Mouse (Mus musculus) embryonic facial prominence, embryonic 14.5 days (tissue): ENCODE measurements at regions not wholly inside any gene's neighbourhood (a gene's known extent, or its start where the extent isn't known, plus 50 kb on each side); places are given as distances from the start of the nearest gene placed in this dataset.

Experiments
- ATAC-seq: fragments of 200-750 bp; cut with Nextera tagmentation; 2 replicates; pipeline ENCODE4 v1.8.0; 2017; ENCODE audit warnings: low read depth, moderate number of reproducible peaks, moderate TSS enrichment
- DNase-seq: peaks from one replicate; pipeline ENCODE4 v3.0.0-alpha.2; 2015; ENCODE audit warnings: low spot score
- H3K27ac ChIP-seq: fragments of 300-500 bp; sonication (generic); replicated peaks from 2 replicates; pipeline ENCODE4 v1.5.1; 2014; ENCODE audit warnings: low read depth, mild to moderate bottlenecking, low read length, moderate library complexity
- H3K27me3 ChIP-seq: fragments of 300-500 bp; sonication (generic); replicated peaks from 2 replicates; pipeline ENCODE4 v1.6.1; 2014; ENCODE audit warnings: low read length; ENCODE audit not compliant: control insufficient read depth, insufficient read depth
- H3K36me3 ChIP-seq: fragments of 300-500 bp; sonication (generic); 2 replicates; pipeline ENCODE4 v1.6.1; 2014; ENCODE audit warnings: low read length, mixed read lengths; ENCODE audit not compliant: control insufficient read depth, insufficient read depth
- H3K4me1 ChIP-seq: fragments of 300-500 bp; sonication (generic); 2 replicates; pipeline ENCODE4 v1.6.1; 2014; ENCODE audit warnings: antibody characterized with exemption, low read length; ENCODE audit not compliant: control insufficient read depth, insufficient read depth
- H3K4me2 ChIP-seq: fragments of 300-500 bp; sonication (generic); 2 replicates; pipeline ENCODE4 v1.6.1; 2014; ENCODE audit warnings: low read depth, mild to moderate bottlenecking, low read length, moderate library complexity, mixed read lengths
- H3K4me3 ChIP-seq: fragments of 300-500 bp; sonication (generic); 2 replicates; pipeline ENCODE4 v1.5.1; 2014; ENCODE audit warnings: low read depth, mild to moderate bottlenecking, low read length
- H3K9ac ChIP-seq: fragments of 300-500 bp; sonication (generic); 2 replicates; pipeline ENCODE4 v1.6.1; 2014; ENCODE audit warnings: low read depth, mild to moderate bottlenecking, low read length, moderate library complexity, mixed read lengths
- H3K9me3 ChIP-seq: fragments of 300-500 bp; sonication (generic); 2 replicates; pipeline ENCODE4 v1.6.1; 2016; ENCODE audit warnings: low read length; ENCODE audit not compliant: control insufficient read depth
- WGBS: fragments of 180-500 bp; shearing (Covaris S2); extraction: QIAGEN DNeasy Blood & Tissue Kit; methylation state at CpG from one replicate; pipeline ENCODE4 v1.1.7; 2014; 5-methylcytosine and 5-hydroxymethylcytosine counted together

GRCm38 (mm10) chr10:72762964-72763363 lies 108.3 kb downstream of the Zwint start:
- Histone ChIP-seq H3K4me2 (no peak overlapping the region), H3K36me3 (no peaks in the 10 kb centered on the region), H3K27me3 (no peaks in the 10 kb centered on the region), H3K9me3 (no peaks in the 10 kb centered on the region), H3K9ac (no peak overlapping the region), H3K4me3 (no peak overlapping the region), H3K27ac (no peak overlapping the region), H3K4me1 (no peaks in the 10 kb centered on the region)
- ATAC-seq (no peak), DNase-seq (no peak)
- 49% methylated on average over 6 of the region's 6 CpGs for WGBS

- peak; percentile 10 for DNase-seq
- no peak overlapping the region for H3K4me2 ChIP-seq
- H3K9ac ChIP-seq, result no peak overlapping the region
- H3K4me3 ChIP-seq, result no peak overlapping the region
- H3K36me3 ChIP-seq, result no peaks in the 10 kb centered on the region
- 29% methylated on average over 3 of the region's 3 CpGs for WGBS
- no peak overlapping the region for H3K27ac ChIP-seq
- no peaks in the 10 kb centered on the region for H3K4me1 ChIP-seq
- H3K9me3 ChIP-seq, result no peaks in the 10 kb centered on the region
- H3K27me3 ChIP-seq, result no peaks in the 10 kb centered on the region
- ATAC-seq, result no peak
Observed at GRCm38 (mm10) chr10:72778356-72778755, 123.7 kb downstream of the Zwint start.

- H3K4me2 ChIP-seq, result no peak overlapping the region
- ATAC-seq, result no peak
- no peaks in the 10 kb centered on the region for H3K27me3 ChIP-seq
- H3K27ac ChIP-seq, result no peak overlapping the region
- DNase-seq, result peak; percentile 9
- H3K36me3 ChIP-seq, result no peaks in the 10 kb centered on the region
- H3K4me3 ChIP-seq, result no peak overlapping the region
- H3K4me1 ChIP-seq, result no peaks in the 10 kb centered on the region
- no peaks in the 10 kb centered on the region for H3K9me3 ChIP-seq
- WGBS, result 79% methylated on average over 8 of the region's 8 CpGs
- H3K9ac ChIP-seq, result no peak overlapping the region
Observed at GRCm38 (mm10) chr10:72811614-72812013, 157.0 kb downstream of the Zwint start.

DNA sequence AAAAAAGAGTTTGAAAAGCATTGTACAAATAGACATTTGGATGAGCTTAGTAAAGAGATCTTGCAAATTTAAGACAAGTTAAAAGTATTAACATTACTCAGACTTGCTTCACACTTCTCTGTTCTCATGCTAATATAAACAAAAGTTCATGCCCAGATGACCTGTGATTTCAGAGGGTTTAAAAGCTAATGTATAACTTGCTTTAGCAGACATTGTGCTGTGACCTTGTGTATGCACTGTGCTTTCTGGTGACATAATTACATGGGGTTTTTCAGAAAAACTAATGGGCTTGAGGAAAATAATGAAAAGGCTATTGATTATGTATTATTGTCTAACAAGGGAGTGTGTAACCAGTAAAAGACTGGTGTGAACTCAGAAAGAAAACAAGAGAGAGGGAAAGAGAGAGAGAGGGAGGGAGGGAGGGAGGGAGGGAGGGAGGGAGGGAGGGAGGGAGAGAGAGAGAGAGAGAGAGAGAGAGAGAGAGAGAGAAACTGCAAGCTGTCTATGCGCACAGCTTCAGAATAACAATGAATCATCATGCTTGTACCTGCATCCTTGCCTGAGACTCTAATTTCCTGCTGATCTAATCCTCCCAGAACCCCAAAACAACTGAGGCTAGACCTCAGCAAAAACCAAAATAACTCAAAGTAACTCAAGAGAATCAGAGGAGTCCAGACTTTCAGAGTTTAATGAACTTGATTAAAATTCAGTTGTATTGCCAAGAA lies 192.9 kb downstream of the Zwint start:
- no peaks in the 10 kb centered on the region for H3K36me3 ChIP-seq
- 74% methylated on average over 1 of the region's 1 CpGs for WGBS
- H3K27ac ChIP-seq, result no peak overlapping the region
- H3K9ac ChIP-seq, result no peak overlapping the region
- H3K27me3 ChIP-seq, result no peaks in the 10 kb centered on the region
- DNase-seq, result no peak
- H3K4me2 ChIP-seq, result no peak overlapping the region
- H3K9me3 ChIP-seq, result no peaks in the 10 kb centered on the region
- H3K4me1 ChIP-seq, result no peaks in the 10 kb centered on the region
- H3K4me3 ChIP-seq, result no peak overlapping the region
- no peak for ATAC-seq

DNA sequence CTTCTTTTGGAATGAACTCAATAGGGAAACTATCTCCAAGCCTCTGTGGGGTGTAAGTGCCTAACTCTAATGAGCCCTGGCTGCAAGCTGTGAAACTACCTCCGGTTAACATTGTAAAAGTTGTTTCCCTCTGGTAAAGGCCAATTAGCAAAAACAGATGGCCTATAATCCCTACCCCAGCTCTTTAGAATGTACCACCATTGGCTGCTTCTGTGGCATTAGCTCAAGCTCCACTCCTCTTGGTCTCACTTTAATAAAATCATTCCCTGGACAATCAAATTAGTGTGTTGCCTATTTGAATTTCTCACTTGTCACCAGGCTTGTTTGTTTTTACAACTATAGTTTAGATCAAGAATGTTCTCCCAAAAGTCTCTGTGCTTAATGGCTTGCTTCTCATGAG lies 213.3 kb downstream of the Zwint start:
- no peaks in the 10 kb centered on the region for H3K27me3 ChIP-seq
- H3K4me1 ChIP-seq, result no peaks in the 10 kb centered on the region
- H3K4me2 ChIP-seq, result no peak overlapping the region
- no peak overlapping the region for H3K4me3 ChIP-seq
- H3K36me3 ChIP-seq, result no peaks in the 10 kb centered on the region
- no peak overlapping the region for H3K27ac ChIP-seq
- DNase-seq (no peak), ATAC-seq (no peak)
- H3K9ac ChIP-seq, result no peak overlapping the region
- H3K9me3 ChIP-seq, result no peaks in the 10 kb centered on the region
- WGBS, result 43% methylated on average over 1 of the region's 1 CpGs
